Mouse (Mus musculus) C2C12 (cell line): Measurements from ENCODE around the gene 3110021N24Rik.

Experiments
- CEBPB ChIP-seq: IDR thresholded peaks from one replicate; pipeline ENCODE4 v1.6.1; 2011; ENCODE audit warnings: low read depth, mild to moderate bottlenecking, control low read depth, moderate library complexity
- CTCF ChIP-seq: IDR thresholded peaks from one replicate; pipeline ENCODE4 v1.5.1; 2011; ENCODE audit not compliant: control insufficient read depth, insufficient read depth, insufficient read length
- MAX ChIP-seq: IDR thresholded peaks from one replicate; pipeline ENCODE4 v1.6.1; 2011; ENCODE audit warnings: mild to moderate bottlenecking, control low read depth
- MYOD1 ChIP-seq: IDR thresholded peaks from one replicate; pipeline ENCODE4 v1.6.1; 2011; ENCODE audit warnings: low read depth; ENCODE audit not compliant: control insufficient read depth, insufficient read length
- MYOG ChIP-seq: IDR thresholded peaks from one replicate; pipeline ENCODE4 v1.6.1; 2011; ENCODE audit not compliant: control insufficient read depth, insufficient read length; ENCODE audit errors: extremely low read depth
- USF1 ChIP-seq: IDR thresholded peaks from one replicate; pipeline ENCODE4 v1.6.1; 2011; ENCODE audit warnings: low read depth, mild to moderate bottlenecking, control low read depth, moderate library complexity

DNA sequence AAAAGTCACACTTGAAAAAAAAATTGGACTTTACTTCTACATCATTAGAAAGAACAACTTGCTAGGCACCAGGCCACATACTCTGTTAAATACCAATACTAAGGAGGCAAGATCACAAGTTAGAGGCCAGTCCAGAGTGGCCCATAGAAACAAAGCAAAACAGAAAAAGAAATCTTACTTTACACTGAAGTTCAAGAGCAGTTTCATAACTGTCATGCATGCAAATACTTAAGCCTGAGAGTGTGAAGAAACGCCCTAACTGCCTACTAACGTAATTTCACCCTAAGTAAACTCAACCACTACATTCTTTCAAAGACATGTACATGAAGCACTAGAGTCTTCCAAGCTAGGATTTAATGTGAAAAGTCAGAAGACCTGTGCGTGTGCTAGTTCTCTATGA, 106.2 kb downstream of the 3110021N24Rik start:
- TF ChIP-seq CTCF (no peak), MAX (no peak), USF1 (no peak), MYOG (no peak), CEBPB (no peak), MYOD1 (no peak)
